13 mouse cellular contexts compared by ENCODE assay signal in genomic region chr10:39455857-39456620, GRCm38 (mm10).
DNase-seq lines count a peak whose midpoint lies in the region; ATAC-seq and TF ChIP-seq lines count a peak whose summit lies in the region.
"Had no signal": no experiment of that assay in that cellular context is flagged by ENCODE, and none has a peak within 500 bp of the region (broad histone marks: within the 10 kb centered on the region; RNA-seq: fewer than 3 reads in every experiment).

No protein-coding gene starts in this region.

- H3K27ac ChIP-seq in liver, embryonic 13.5 days, result peak overlapping the region; percentile 4; the same call in 1 of the 2 replicates
- H3K27ac ChIP-seq in left cerebral cortex, adult 2 months, result no peak overlapping the region

- intact Hi-C loops in left cerebral cortex, adult 2 months (cut with DNase I), result no loop called here

- no peak overlapping the region for H3K9ac ChIP-seq in liver, embryonic 13.5 days

- no peaks in the 10 kb centered on the region for H3K9me3 ChIP-seq in liver, embryonic 13.5 days (replicated peaks)

- no peaks in the 10 kb centered on the region for H3K36me3 ChIP-seq in liver, embryonic 13.5 days

- no peak overlapping the region for H3K4me3 ChIP-seq in liver, embryonic 13.5 days (replicated peaks)
- H3K4me3 ChIP-seq in left cerebral cortex, adult 2 months, result no peak overlapping the region

- H3K4me1 ChIP-seq in liver, embryonic 13.5 days (replicated peaks), result peaks cover 52% of the 10 kb centered on the region

- no peaks in the 10 kb centered on the region for H3K27me3 ChIP-seq in liver, embryonic 13.5 days

- no peak overlapping the region for H3K4me2 ChIP-seq in liver, embryonic 13.5 days

- ATAC-seq in liver, embryonic 13.5 days (ENCODE audit: low read depth), result peak; percentile 32; the same call in 1 of the 2 replicates
- ATAC-seq: forebrain, embryonic 14.5 days had no signal

- DNase-seq in CD4-positive, CD25-positive, alpha-beta regulatory T cell, adult 2 months (ENCODE audit: low read depth, low spot score), result peak; percentile 64
- DNase-seq in T-cell, adult 2 months (ENCODE audit: low spot score), result peak; percentile 60
- DNase-seq in liver, embryonic 13.5 days, result no peak
- peak; percentile 30 to 44 for DNase-seq in natural killer cell, adult 2 months (ENCODE audit: low spot score in 2 of 2)
- no peak for DNase-seq in gastrocnemius, postnatal 4 days (ENCODE audit: low spot score in 2 of 2)
- no peak for DNase-seq in left cerebral cortex, adult 2 months (ENCODE audit: extremely low spot score in 1 of 2, low spot score in 2 of 2)
- DNase-seq in adrenal gland, postnatal 36 days, result no peak
- DNase-seq: cerebellum, postnatal 25 days; gastrocnemius, postnatal 14 days; kidney, postnatal 25 days; lung, postnatal 4 days; right cerebral cortex, postnatal 25 days had no signal

- no peak for TF ChIP-seq CTCF in left cerebral cortex, adult 2 months (IDR thresholded peaks at IDR 0.05)

- 39% methylated on average over 15 of the region's 15 CpGs for WGBS in liver, embryonic 13.5 days (ENCODE audit: insufficient replicate concordance)

Comparison
In these comparisons a context has a peak if more than half of its experiments do, and no peak if none do; other contexts are left out.
1. DNase-seq: peak in CD4-positive, CD25-positive, alpha-beta regulatory T cell, adult 2 months (single experiment), T-cell, adult 2 months (single experiment) and natural killer cell, adult 2 months (2 of 2); none in liver, embryonic 13.5 days (single experiment), gastrocnemius, postnatal 4 days (0 of 2), left cerebral cortex, adult 2 months (0 of 2) and adrenal gland, postnatal 36 days (0 of 2).